Mouse (Mus musculus): ENCODE results near the gene Gm21973.

Gene Gm21973

GRCm38 (mm10) chr15:10325080-10325479 is at the start of gene Gm21973:
Gene Gm21973, plus strand, starts transcription at chr15:10325380.
- no peak for DNase-seq (ENCODE audit: extremely low spot score, low read depth, low spot score)

- DNase-seq (ENCODE audit: extremely low spot score, low read depth, low spot score): no peak
Measured at GRCm38 (mm10) chr15:10276386-10276785, 48.8 kb upstream of the Gm21973 start.

GRCm38 (mm10) chr15:10277461-10277860 is 47.7 kb upstream of the Gm21973 start:
- no peak for DNase-seq (ENCODE audit: extremely low spot score, low read depth, low spot score)

GRCm38 (mm10) chr15:10281546-10281945 is 43.6 kb upstream of the Gm21973 start:
- no peak for DNase-seq (ENCODE audit: extremely low spot score, low read depth, low spot score)

GRCm38 (mm10) chr15:10283661-10284060 is 41.5 kb upstream of the Gm21973 start:
- DNase-seq (ENCODE audit: extremely low spot score, low read depth, low spot score): no peak

- DNase-seq (ENCODE audit: extremely low spot score, low read depth, low spot score): no peak
Measured at GRCm38 (mm10) chr15:10296570-10296969, 28.6 kb upstream of the Gm21973 start.

- DNase-seq (ENCODE audit: extremely low spot score, low read depth, low spot score): no peak
Measured at GRCm38 (mm10) chr15:10298058-10298457, 27.1 kb upstream of the Gm21973 start.

GRCm38 (mm10) chr15:10299467-10299866 is 25.7 kb upstream of the Gm21973 start:
- DNase-seq (ENCODE audit: extremely low spot score, low read depth, low spot score): no peak

- DNase-seq (ENCODE audit: extremely low spot score, low read depth, low spot score): no peak
Measured at GRCm38 (mm10) chr15:10306461-10306860, 18.7 kb upstream of the Gm21973 start.

- no peak for DNase-seq (ENCODE audit: extremely low spot score, low read depth, low spot score)
Measured at GRCm38 (mm10) chr15:10311826-10312225, 13.4 kb upstream of the Gm21973 start.

GRCm38 (mm10) chr15:10313522-10314455 is 11.4 kb upstream of the Gm21973 start:
- DNase-seq (ENCODE audit: extremely low spot score, low read depth, low spot score): peak; percentile 10

GRCm38 (mm10) chr15:10330626-10331025 is 5.4 kb downstream of the Gm21973 start:
- DNase-seq (ENCODE audit: extremely low spot score, low read depth, low spot score): no peak

GRCm38 (mm10) chr15:10332566-10332965 is 7.4 kb downstream of the Gm21973 start:
- DNase-seq (ENCODE audit: extremely low spot score, low read depth, low spot score): no peak

GRCm38 (mm10) chr15:10338606-10339005 is 13.4 kb downstream of the Gm21973 start:
- DNase-seq (ENCODE audit: extremely low spot score, low read depth, low spot score): no peak

GRCm38 (mm10) chr15:10347044-10347443 is 21.9 kb downstream of the Gm21973 start:
- no peak for DNase-seq (ENCODE audit: extremely low spot score, low read depth, low spot score)

GRCm38 (mm10) chr15:10358039-10358948 is 33.1 kb downstream of the Gm21973 start, which contains the start of gene Agxt2:
Gene Agxt2, plus strand, starts transcription at chr15:10358532.
- DNase-seq (ENCODE audit: extremely low spot score, low read depth, low spot score): no peak

- DNase-seq (ENCODE audit: extremely low spot score, low read depth, low spot score): no peak
Measured at GRCm38 (mm10) chr15:10366331-10366730, 41.2 kb downstream of the Gm21973 start.

- no peak for DNase-seq (ENCODE audit: extremely low spot score, low read depth, low spot score)
Measured at GRCm38 (mm10) chr15:10375404-10375803, 50.2 kb downstream of the Gm21973 start.

GRCm38 (mm10) chr15:10378338-10378959 is 53.3 kb downstream of the Gm21973 start:
- DNase-seq (ENCODE audit: extremely low spot score, low read depth, low spot score): no peak

- no peak for DNase-seq (ENCODE audit: extremely low spot score, low read depth, low spot score)
Measured at GRCm38 (mm10) chr15:10379757-10380458, 54.7 kb downstream of the Gm21973 start.

All from hindlimb bud, embryonic 11.5 days (tissue).